Comparison of ENCODE assay signal across 1 mouse cellular context in the genomic region with DNA sequence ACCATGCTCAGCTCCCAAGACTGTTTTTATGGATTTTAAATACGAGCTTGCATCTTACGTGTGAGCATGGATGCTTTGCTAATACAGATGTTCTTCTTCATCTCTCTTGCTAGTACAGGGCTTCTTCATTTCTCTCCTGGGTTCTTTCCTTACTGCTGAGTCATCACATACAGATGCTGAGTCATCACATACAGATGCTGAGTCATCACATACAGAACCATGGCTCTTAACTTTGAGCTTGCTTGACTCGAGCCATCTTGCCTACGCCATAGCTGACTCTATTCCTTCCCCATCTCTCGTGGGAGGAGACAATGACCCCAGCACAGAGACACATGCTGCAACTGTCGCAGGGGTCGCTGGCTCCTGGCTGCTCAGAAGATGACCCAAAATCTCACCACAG.
A peak's percentile ranks its signal among the peaks of the same experiment; 100 is the strongest.
TF ChIP-seq lines count a peak whose summit lies in the region.

No protein-coding gene starts in this region.

TF ChIP-seq in CH12.LX, 34 proteins besides CTCF, POLR2A, EP300 and RAD21 (continued from another document):
- TF ChIP-seq ETS1 (conservative IDR thresholded peaks at IDR 0.05; ENCODE audit: low read depth, low read length) (peak; percentile 75), ZNF384 (IDR thresholded peaks at IDR 0.05; ENCODE audit: low read depth, low read length) (no peak), MYC (IDR thresholded peaks at IDR 0.05; ENCODE audit: low read depth, low read length) (no peak), JUN (IDR thresholded peaks at IDR 0.05; ENCODE audit: insufficient read depth, low read depth, low read length) (peak; percentile 47; the same call in 1 of the 2 replicates), PAX5 (IDR thresholded peaks at IDR 0.05; ENCODE audit: low read length) (no peak)
